Mouse (Mus musculus): ENCODE results near the gene Cideb. TPM values are rescaled to one million over a fixed set of nuclear protein-coding genes. Genes with fewer than 3 reads are reported as not detected.

Cideb gene
- polyA plus RNA-seq (2015; fragmentation: Nextera tagmentation; extraction: Ambion mirVana) = 52.7 and 63.5 TPM in 2 replicates

DNA sequence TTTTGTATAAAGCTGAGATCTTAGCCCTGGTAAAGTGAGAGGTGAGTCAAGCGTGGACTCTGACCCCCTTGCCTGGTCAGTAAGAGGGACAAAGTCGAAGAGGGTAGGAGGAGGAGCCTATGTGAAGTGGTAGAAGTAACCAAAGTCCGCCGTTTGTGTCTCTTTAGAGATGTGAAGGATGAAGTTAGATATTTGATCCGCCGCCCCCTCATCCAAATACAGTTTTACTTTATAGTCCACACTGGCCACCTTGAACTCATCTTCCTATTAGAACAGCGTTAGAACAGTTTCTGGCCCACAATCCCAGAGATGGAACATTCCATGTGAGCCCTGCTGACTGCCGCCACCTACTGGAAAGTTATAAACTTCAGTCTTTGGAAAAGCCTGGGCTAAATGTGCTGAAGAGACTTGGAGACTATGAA lies at the start of gene Cideb:
Cideb (minus strand) TSS at position 96 of the 422 bp plus-strand sequence.
- H3K27ac ChIP-seq = peak within 1 kb of the TSS; percentile 66
- ATAC-seq = peak; percentile 82
- peaks cover 11% of the 10 kb centered on the region for H3K4me1 ChIP-seq (replicated peaks)
- no peaks in the 10 kb centered on the region for H3K9me3 ChIP-seq
- peaks cover 20% of the 10 kb centered on the region for H3K36me3 ChIP-seq
- H3K27me3 ChIP-seq (replicated peaks) = peaks cover 11% of the 10 kb centered on the region
- 14% methylated on average over 8 of the region's 8 CpGs for WGBS
- no peak within 1 kb of the TSS for H3K9ac ChIP-seq
- peak within 1 kb of the TSS; percentile 8; the same call in 1 of the 2 replicates for H3K4me3 ChIP-seq (replicated peaks)
- H3K4me2 ChIP-seq (replicated peaks) = peak within 1 kb of the TSS; percentile 44

DNA sequence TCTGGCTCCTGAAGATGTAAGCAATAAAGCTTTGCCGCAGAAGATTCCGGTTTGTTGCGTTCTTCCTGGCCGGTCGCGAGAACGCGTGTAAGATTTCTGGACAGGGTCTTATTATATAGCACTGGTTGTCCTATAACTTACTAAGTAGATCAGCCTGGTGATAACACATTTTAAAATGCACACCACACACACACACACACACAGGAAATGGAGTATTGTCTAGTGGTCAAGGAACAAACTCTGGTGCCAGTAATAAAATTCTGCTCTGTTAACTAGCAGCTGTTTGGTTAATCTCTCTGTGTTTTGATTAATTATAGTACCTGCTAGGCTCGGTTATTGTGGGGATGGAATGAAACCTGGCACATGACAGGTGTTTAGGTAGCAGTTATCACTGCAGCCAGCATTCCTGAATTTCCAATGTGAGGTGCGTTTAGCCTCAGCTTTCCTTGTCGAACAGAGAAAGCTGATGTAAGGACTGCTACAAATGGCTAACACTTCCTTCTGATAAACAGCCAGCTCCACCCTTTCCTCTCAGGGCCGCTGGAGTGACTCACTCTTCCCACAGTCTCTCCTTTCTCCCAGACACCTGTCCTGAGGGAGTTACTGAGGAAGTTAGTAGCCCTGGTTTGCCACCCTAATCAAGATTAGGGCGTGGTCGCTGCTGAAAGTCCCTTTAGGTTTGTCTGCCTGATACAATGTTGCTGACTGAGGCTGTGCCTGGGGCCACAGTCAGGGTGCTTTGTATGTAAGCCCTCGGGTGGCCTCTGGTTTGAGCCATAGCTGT lies 37.3 kb upstream of the Cideb start:
- peak; percentile 97 for ATAC-seq
- Histone ChIP-seq H3K27ac (peak overlapping the region; percentile 69), H3K27me3 (replicated peaks) (no peaks in the 10 kb centered on the region), H3K4me3 (replicated peaks) (no peak overlapping the region), H3K9me3 (no peaks in the 10 kb centered on the region), H3K4me1 (replicated peaks) (0 out of 2 replicates have a peak, but pooled peaks cover 4% of the 10 kb centered on the region), H3K9ac (no peak overlapping the region), H3K4me2 (replicated peaks) (0 out of 2 replicates have a peak overlapping the region, but pooled peaks have one; percentile 9), H3K36me3 (no peaks in the 10 kb centered on the region)
- 64% methylated on average over 15 of the region's 15 CpGs for WGBS

DNA sequence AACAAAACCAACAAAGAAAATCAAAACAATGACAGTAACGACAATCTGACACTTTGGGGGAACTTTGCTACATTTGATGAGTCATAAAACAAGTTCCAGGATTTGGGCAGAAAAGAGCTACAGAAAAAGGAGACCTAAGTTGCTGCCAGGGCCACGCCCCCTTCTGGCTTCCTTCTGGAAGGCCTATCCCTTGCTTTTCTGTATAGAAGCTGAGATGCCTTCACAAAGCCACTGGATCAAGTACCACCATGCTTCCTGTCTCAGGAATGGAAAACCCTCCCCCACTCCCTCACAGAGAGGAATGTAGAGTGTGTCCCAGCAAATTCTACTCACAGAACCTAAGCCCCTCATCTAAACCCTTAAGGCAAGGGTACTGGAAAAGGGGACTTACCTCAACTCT lies 35.7 kb upstream of the Cideb start:
- no peaks in the 10 kb centered on the region for H3K27me3 ChIP-seq (replicated peaks)
- WGBS = 64% methylated on average over 2 of the region's 2 CpGs

DNA sequence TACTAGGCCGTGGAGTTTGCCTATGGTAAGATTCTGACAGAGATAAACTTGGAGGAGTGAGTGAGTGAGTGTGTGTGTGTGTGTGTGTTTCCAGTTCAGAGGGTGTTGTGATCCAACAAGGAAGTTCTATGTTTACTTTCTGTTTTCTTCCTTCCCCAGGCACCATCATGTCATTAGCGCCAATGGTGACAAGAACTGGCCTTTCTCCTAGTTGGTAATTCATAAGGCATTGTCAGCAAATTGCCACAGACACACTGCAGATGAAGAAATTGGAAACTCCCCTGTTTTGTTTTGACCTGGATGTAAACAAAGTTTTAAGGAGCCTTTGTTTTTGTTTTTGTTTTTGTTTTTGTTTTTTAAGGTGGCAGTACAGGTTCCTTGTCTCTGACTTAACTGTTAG lies 35.2 kb upstream of the Cideb start:
- Histone ChIP-seq H3K9me3 (no peaks in the 10 kb centered on the region), H3K4me3 (replicated peaks) (no peak overlapping the region), H3K36me3 (no peaks in the 10 kb centered on the region), H3K4me1 (replicated peaks) (0 out of 2 replicates have a peak, but pooled peaks cover 6% of the 10 kb centered on the region), H3K4me2 (replicated peaks) (no peak overlapping the region), H3K27me3 (replicated peaks) (no peaks in the 10 kb centered on the region), H3K9ac (no peak overlapping the region), H3K27ac (no peak overlapping the region)
- WGBS = 65% methylated on average over 2 of the region's 2 CpGs
- ATAC-seq = no peak

More for the DNA sequence above, 35.7 kb upstream of the Cideb start:
- Histone ChIP-seq H3K27ac (no peak overlapping the region), H3K4me1 (replicated peaks) (0 out of 2 replicates have a peak, but pooled peaks cover 4% of the 10 kb centered on the region), H3K36me3 (no peaks in the 10 kb centered on the region), H3K9me3 (no peaks in the 10 kb centered on the region), H3K9ac (no peak overlapping the region), H3K4me2 (replicated peaks) (no peak overlapping the region), H3K4me3 (replicated peaks) (no peak overlapping the region)
- no peak for ATAC-seq

DNA sequence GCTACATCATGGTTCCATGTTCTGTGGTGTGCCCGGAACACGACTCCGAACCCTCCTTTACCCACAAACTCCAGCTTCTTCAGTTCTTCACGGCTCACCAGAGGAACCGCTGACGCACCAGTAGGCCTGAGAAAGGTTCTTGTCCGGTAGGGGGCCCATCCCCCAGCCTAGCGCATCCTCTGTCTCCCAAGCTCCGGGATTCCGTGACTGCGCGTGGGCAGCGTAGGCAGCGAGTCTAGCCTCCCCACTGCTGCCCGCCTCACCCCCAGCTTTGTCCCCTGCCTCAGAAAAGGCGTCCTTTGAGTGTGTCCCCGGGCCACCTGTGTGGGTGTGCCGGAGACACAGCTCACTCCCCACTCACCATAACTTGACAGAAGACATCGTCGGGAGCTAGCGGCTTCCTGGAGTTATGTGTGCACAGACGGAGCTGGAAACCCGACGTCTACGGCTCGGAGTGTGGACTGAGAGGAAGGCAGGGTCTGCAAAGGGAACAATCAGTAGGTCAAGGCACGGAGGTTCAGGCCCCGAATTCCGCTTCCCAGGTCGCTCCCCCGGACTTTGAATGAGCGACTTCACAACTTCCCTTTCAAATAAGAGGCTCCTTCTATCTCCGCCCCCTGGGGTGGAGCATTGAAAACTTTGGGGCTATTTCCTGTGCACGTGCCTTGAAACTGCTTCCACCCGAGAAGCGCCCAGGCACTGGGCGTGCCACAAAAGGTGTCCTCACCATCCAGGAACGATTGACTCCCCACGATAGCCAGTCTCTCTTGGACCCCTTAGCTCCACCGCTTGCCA lies 30.2 kb upstream of the Cideb start, which contains the start of gene Ripk3:
Ripk3 (minus strand) TSS at position 610 of the 795 bp plus-strand sequence.
- Histone ChIP-seq H3K36me3 (no peaks in the 10 kb centered on the region), H3K27me3 (replicated peaks) (peaks cover 3% of the 10 kb centered on the region; the same call in 1 of the 2 replicates), H3K9ac (peak within 1 kb of the TSS; percentile 35), H3K4me2 (replicated peaks) (peak within 1 kb of the TSS; percentile 76), H3K4me1 (replicated peaks) (peaks cover 15% of the 10 kb centered on the region; the same call in 1 of the 2 replicates), H3K4me3 (replicated peaks) (peak within 1 kb of the TSS; percentile 44), H3K9me3 (no peaks in the 10 kb centered on the region), H3K27ac (no peak within 1 kb of the TSS)
- WGBS = 6% methylated on average over 40 of the region's 40 CpGs
- peak; percentile 79 for ATAC-seq

DNA sequence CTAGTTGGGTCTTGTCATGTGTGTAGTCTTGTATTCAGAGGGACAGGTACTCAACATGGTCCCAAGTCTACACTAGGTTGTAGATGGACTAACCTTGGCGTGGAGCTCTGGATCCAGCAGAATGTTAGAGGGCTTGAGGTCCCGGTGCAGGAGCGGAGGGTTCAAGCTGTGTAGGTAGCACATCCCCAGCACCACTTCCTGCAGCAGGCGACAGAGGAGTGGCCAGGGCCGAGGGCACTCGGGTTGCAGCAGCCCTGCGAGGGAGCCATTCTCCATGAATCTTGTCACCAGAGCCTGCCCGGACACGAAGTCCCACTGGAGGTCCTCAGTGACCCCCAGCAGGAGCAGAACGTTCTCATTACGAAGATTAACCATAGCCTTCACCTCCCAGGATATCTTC lies 29.5 kb upstream of the Cideb start:
- ATAC-seq = no peak
- 43% methylated on average over 11 of the region's 11 CpGs for WGBS
- Histone ChIP-seq H3K4me3 (replicated peaks) (peak overlapping the region; percentile 44), H3K4me1 (replicated peaks) (peaks cover 18% of the 10 kb centered on the region; the same call in 1 of the 2 replicates), H3K27me3 (replicated peaks) (peaks cover 3% of the 10 kb centered on the region; the same call in 1 of the 2 replicates), H3K9me3 (no peaks in the 10 kb centered on the region), H3K9ac (no peak overlapping the region), H3K36me3 (no peaks in the 10 kb centered on the region), H3K27ac (no peak overlapping the region), H3K4me2 (replicated peaks) (peak overlapping the region; percentile 76)

DNA sequence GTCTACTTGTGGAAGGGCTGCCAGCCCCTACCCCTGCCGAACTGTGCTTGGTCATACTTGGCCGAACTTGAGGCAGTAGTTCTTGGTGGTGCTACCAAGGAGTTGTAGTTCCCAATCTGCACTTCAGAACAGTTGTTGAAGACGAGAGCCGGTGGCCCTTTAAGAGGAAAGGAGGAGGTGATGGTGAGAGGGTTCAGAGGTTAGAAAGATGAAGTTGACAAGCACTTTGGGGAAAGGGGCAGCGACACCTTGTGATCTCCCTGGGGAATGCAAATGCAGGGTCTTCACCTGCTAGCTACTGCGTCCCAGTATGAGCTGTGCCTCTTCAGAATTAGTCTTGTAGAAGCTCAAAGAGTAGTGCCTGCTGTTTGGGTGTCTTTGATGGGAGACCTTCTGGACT lies 26.9 kb upstream of the Cideb start:
- Histone ChIP-seq H3K4me3 (replicated peaks) (no peak overlapping the region), H3K4me2 (replicated peaks) (no peak overlapping the region), H3K36me3 (no peaks in the 10 kb centered on the region), H3K4me1 (replicated peaks) (peaks cover 29% of the 10 kb centered on the region), H3K27me3 (replicated peaks) (peaks cover 6% of the 10 kb centered on the region; the same call in 1 of the 2 replicates), H3K9ac (no peak overlapping the region), H3K9me3 (no peaks in the 10 kb centered on the region), H3K27ac (no peak overlapping the region)
- ATAC-seq = no peak
- WGBS = 38% methylated on average over 6 of the region's 6 CpGs

DNA sequence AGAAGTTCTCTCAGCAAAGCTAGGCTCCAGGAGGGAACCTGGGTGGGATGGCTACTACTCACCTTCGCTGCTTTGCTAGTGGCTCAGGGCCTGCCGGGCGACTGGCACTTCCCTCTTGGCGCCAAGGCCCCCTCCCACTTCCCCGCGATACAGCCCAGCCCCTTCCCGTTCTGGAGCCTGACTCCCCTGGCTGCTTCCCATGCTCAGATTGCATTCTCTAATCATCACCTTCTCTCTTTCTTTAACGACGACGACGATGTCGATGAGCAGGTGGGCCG lies 25.6 kb upstream of the Cideb start, which contains the start of gene Adcy4:
Adcy4 (minus strand) TSS at position 138 of the 278 bp plus-strand sequence.
- peaks cover 6% of the 10 kb centered on the region; the same call in 1 of the 2 replicates for H3K27me3 ChIP-seq (replicated peaks)
- H3K4me1 ChIP-seq (replicated peaks) = peaks cover 29% of the 10 kb centered on the region
- peak within 1 kb of the TSS; percentile 43 for H3K4me3 ChIP-seq (replicated peaks)
- peak within 1 kb of the TSS; percentile 45 for H3K9ac ChIP-seq
- H3K36me3 ChIP-seq = no peaks in the 10 kb centered on the region
- no peak for ATAC-seq
- peak within 1 kb of the TSS; percentile 78 for H3K4me2 ChIP-seq (replicated peaks)
- peak within 1 kb of the TSS; percentile 56; the same call in 1 of the 2 replicates for H3K27ac ChIP-seq
- WGBS = 24% methylated on average over 13 of the region's 13 CpGs
- no peaks in the 10 kb centered on the region for H3K9me3 ChIP-seq

DNA sequence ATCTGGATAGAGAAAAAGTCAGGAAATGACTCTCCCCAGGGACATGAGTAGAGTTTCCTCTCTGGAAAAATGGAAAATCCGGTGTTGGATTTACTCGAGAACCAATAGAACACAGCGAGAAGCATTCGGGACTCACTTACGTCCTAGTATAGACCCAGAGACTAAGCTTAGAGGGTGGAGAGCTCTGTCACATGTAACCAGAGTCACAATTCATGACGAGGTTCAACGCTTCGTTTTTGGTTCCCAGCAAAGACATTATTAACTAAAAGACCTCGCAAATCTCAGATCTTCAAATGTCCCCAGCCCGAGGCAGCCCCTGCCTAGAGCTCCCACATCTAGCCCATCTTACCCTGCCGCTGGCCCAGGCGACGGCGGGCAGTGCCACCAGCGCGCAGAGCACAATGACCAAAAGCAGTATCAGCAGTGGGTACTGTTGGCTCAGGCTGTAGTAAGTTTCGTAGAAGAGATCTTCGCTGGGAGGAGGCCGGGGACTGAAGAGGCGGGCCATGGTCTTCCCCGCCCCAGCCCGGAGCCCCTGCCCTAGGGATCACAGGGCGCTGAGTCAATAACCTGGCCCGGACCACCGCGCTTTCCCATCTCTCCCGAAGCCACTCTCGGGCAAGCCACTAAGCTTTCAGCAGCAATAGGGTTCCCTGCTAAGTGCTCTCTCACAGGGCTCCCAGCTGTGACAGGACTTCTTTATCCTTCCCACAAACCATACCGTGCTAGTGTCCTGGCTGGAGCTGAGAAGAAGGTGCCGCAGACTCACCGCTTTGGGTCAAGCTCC lies 25.1 kb upstream of the Cideb start:
- Histone ChIP-seq H3K4me1 (replicated peaks) (peaks cover 26% of the 10 kb centered on the region), H3K27ac (peak overlapping the region; percentile 56; the same call in 1 of the 2 replicates), H3K36me3 (no peaks in the 10 kb centered on the region), H3K27me3 (replicated peaks) (peaks cover 6% of the 10 kb centered on the region; the same call in 1 of the 2 replicates), H3K4me2 (replicated peaks) (peak overlapping the region; percentile 78), H3K4me3 (replicated peaks) (peak overlapping the region; percentile 43), H3K9me3 (no peaks in the 10 kb centered on the region), H3K9ac (peak overlapping the region; percentile 45)
- peak; percentile 19 for ATAC-seq
- 6% methylated on average over 31 of the region's 31 CpGs for WGBS

DNA sequence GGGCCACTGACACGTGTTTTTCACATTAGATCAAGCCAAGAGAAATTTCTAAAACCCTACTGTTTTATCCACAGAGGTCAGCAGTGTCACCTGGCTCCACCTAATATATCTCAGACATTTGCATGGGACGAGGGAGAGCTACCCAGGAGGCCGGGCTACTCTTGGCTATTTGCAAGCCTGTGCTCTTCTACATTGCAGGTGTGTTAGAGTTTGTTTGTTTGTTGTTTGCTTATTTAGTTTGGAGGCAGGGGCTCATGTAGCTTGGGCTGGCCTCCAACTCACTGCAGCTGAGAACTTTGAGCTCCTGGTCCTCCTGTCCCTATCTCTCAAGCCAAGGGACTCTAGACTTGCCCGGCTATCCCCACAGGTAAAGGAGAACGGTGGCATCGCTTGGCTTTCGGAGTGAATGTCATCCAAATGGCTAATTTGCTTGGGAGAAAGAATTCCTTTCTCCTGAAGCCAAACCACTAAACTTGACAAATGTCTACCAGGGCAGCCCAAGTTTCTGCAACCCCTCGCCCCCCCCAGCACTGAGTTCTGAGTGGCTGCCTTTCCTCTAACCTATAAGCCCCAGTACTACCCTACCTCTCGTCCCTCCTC lies 24.2 kb upstream of the Cideb start:
- no peaks in the 10 kb centered on the region for H3K36me3 ChIP-seq
- H3K4me3 ChIP-seq (replicated peaks) = peak overlapping the region; percentile 43
- 0 out of 2 replicates have a peak overlapping the region, but pooled peaks have one; percentile 56 for H3K27ac ChIP-seq
- peaks cover 6% of the 10 kb centered on the region; the same call in 1 of the 2 replicates for H3K27me3 ChIP-seq (replicated peaks)
- H3K9ac ChIP-seq = no peak overlapping the region
- ATAC-seq = no peak
- peaks cover 19% of the 10 kb centered on the region for H3K4me1 ChIP-seq (replicated peaks)
- H3K9me3 ChIP-seq = no peaks in the 10 kb centered on the region
- H3K4me2 ChIP-seq (replicated peaks) = peak overlapping the region; percentile 78
- 55% methylated on average over 9 of the region's 9 CpGs for WGBS

DNA sequence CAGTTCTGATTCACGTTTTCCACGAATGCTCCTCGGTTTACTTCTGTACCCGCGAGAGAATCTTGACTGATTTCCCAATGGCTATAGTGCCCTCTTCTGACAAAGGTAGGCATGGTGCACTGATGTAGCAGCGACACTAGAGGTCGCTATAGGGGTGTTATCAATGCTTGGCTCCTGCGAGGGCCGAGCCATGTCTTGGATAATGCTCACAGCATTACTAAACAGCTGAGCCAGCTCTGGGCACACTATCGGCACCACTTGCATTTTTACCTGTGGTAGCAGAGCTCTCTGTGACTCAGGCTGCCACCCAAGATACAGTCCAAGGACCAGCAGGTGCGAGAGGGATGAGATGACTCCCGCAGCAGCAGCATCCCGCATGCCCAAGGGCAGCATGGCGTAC lies 23.1 kb upstream of the Cideb start:
- Histone ChIP-seq H3K9ac (no peak overlapping the region), H3K27me3 (replicated peaks) (peaks cover 6% of the 10 kb centered on the region; the same call in 1 of the 2 replicates), H3K4me2 (replicated peaks) (peak overlapping the region; percentile 46), H3K4me1 (replicated peaks) (peaks cover 23% of the 10 kb centered on the region), H3K4me3 (replicated peaks) (no peak overlapping the region), H3K9me3 (no peaks in the 10 kb centered on the region), H3K27ac (no peak overlapping the region), H3K36me3 (no peaks in the 10 kb centered on the region)
- peak; percentile 59 for ATAC-seq
- WGBS = 15% methylated on average over 14 of the region's 14 CpGs
